Mouse (Mus musculus) NIH3T3 (cell line): ENCODE measurements around the gene Gnptab.

Experiments used
- DNase-seq: peaks from one replicate; pipeline ENCODE4 v3.0.0-alpha.2; 2012; ENCODE audit warnings: low read depth

Gnptab gene

GRCm38 (mm10) chr10:88379013-88379885 is at the start of gene Gnptab, which contains the start of gene Dram1:
Gene Gnptab, plus strand, starts transcription at chr10:88379132.
Gene Dram1, minus strand, starts transcription at chr10:88379080.
- peak; percentile 95 for DNase-seq

- DNase-seq = peak; percentile 51
These were observed 48.2 kb upstream of the Gnptab start for GRCm38 (mm10) chr10:88330695-88331094.

DNA sequence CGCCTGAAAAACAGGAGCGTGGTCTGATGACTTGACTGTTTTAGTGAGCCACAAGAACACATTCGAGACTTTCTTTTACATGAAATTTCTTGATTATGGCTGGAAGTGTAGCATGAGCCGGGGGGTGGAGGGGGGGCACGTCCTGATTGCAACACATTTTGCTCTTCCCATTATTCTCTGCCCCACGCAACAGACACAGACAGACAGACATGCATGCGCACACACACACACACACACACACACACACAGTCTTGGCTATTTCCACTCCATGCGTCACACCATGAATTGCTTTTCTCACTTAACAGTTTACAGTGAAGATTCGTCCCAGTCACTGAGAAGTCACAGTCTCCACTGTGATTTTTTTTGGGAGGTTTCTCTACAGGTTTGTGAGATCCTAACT is 38.3 kb upstream of the Gnptab start:
- no peak for DNase-seq

DNA sequence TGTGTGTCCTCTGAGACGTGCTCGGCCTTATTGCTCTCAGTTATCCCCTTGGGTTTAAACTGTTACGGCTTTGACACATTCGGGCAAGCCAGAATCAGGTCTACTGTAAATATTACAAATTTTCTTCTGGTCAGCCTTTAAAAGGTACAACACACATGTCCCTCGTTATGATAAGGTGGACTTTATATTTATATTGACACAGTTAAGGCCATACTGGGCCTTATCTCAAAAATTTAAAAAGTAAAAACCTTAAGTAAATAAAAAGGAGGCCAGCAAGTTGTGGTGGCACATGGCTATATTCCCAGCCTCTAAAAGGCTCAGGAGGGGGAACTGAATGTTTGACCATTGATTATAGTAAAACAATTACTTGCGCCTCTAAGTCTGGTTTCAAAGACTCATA is 37.6 kb upstream of the Gnptab start:
- DNase-seq = no peak

GRCm38 (mm10) chr10:88345899-88346401 is 33.0 kb upstream of the Gnptab start:
- DNase-seq = no peak

GRCm38 (mm10) chr10:88346454-88347245 is 32.3 kb upstream of the Gnptab start:
- DNase-seq = no peak

GRCm38 (mm10) chr10:88349800-88350199 is 29.1 kb upstream of the Gnptab start:
- DNase-seq = no peak

DNA sequence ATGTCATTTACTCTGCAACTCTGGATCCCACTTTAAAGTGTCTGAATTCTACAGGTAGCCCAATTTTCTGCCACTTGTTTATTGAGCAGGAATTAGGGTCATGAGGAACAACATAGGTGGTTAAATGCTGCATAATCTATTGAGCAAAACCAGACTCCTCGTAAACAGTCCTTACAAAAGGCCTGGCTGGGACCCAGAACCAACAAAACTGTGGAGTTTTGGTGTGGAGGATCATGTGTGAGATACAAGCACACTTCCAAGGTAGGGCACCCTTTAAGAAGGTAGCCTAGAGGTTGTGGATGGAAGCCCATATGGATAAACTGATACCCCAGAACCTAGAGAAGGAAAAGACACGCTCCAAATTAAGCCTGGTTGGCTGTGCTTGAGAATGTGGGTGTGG is 28.2 kb upstream of the Gnptab start:
- DNase-seq = no peak

DNA sequence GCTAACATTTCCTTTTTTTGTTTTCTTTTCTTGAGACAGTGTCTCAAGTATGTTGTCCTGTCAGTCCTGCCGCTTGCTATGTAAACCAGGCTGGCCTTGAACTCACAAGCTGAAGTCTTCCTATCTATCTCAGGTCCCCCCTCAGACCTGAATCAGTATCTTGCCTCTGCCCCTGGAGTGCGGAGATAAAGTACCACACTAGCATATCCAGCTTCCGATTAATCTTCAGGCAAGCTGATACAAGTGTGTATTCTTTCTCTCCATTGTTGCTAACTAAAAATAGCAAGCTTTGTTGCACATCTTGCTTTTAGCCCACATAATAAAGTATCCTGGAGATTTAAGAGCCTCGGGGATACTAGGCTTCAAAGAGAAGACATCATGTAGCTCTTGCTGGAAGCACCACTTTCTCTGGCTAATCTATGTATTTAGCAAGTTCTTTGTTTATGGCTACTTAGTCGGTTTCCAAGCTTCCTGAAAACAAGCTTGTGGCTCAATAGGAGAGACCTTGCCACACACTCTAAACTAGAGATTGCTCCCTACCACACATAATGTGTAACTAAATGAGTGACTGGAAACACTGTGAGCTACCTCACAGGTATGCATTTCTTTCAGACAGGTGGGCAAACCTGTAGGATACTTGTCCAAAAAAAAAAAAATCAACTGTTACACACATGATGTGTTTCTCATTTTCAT is 27.4 kb upstream of the Gnptab start:
- no peak for DNase-seq

GRCm38 (mm10) chr10:88352549-88352948 is 26.4 kb upstream of the Gnptab start:
- no peak for DNase-seq

DNA sequence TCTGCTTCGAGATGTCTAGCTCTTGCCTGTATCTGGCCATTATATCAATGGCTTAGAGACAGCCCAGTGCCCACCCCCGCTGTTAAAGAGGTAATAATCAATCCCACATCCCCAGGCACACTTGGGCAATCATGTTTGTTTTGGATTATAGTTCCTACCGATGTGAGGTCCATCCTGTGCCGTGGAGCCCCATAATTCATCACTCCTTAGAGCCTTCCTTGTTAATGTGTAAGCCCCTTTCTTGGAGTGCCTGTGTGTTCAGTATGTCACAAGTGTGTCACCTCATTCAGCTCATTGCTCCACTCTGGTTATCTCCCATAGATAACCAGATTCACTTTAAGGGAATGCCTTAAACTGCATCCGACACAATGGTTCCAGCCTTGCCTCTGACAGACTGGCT is 24.3 kb upstream of the Gnptab start:
- peak; percentile 16 for DNase-seq

GRCm38 (mm10) chr10:88356114-88356982 is 22.6 kb upstream of the Gnptab start:
- peak; percentile 29 for DNase-seq

GRCm38 (mm10) chr10:88356983-88357559 is 21.9 kb upstream of the Gnptab start:
- peak; percentile 89 for DNase-seq

- DNase-seq = no peak
These were observed 16.7 kb upstream of the Gnptab start for GRCm38 (mm10) chr10:88362218-88362617.

DNA sequence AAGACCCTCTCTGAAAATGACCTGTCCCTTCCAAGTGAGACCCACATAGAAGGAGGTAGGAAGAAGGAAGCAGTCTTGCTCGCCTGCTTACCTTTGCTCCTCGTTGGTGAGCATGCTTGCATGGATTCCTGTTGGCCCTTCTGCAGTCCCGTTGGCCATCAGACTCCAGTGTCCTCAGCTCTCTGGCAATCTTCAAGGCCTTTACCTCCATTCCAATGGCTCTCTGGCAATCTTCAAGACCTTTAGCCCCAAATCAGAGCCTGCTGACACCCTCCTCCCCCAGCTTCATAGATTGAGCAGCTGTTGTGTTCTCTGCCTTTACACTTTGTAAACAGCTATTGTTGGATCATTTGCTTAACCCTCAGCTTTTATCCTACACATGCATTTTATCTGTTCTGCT is 14.7 kb upstream of the Gnptab start:
- DNase-seq = no peak

DNA sequence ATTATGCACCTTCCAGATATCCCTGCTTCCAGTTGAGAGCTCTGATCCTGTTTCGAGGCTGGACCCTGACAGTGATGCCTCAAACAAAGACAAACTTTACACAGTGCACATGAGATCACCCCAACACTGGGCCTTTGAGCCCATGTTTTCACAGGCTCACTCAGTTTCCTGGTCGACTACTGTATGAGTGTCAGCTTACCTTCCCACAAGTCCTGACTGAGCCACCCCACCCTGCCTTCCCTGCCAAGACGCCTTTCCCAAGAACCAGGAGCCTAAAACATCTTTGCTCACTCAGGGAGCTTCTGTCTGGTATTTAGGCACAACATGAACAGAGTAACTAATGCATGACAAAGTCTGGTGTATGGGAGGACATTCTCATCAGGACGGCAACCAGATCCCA is 9.7 kb upstream of the Gnptab start:
- no peak for DNase-seq

DNA sequence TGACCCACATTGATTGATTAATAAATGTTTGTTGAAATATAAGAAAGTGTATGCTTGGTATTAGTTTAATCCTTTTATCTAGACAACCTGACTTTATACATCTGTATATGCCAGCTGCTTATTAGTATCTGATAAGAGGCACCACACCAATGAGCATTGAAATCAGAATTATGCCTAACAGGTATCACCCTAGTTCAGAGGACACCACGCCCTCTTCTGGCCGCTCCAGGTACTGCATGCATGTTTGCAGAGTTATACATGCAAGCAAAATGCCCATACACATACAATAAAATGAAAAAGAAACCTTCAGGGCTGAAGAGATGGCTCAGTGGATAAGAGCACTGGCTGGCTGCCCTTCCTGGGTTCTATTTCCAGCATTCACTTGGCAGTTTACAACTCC is 7.1 kb upstream of the Gnptab start:
- no peak for DNase-seq

- peak; percentile 37 for DNase-seq
These were observed 6.5 kb upstream of the Gnptab start for GRCm38 (mm10) chr10:88372436-88372835.

DNA sequence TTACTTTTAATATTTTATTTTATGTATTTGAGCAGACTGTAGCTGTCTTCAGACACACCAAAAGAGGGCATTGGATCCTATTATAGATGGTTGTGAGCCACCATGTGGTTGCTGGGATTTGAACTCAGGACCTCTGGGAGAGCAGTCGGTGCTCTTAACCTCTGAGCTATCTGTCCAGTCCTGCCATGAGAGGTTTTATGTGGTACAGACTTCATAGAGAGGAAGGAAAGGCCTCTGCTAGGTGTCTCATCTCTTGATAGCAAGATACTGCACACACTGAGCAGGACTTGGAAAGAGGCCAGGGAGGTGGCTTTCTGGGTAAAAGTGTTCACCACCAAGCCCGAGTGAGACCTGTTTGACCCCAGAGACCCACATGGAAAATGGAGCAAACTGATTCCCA is 6.0 kb upstream of the Gnptab start:
- peak; percentile 33 for DNase-seq

- DNase-seq = no peak
These were observed 3.9 kb upstream of the Gnptab start for GRCm38 (mm10) chr10:88374984-88375383.

DNA sequence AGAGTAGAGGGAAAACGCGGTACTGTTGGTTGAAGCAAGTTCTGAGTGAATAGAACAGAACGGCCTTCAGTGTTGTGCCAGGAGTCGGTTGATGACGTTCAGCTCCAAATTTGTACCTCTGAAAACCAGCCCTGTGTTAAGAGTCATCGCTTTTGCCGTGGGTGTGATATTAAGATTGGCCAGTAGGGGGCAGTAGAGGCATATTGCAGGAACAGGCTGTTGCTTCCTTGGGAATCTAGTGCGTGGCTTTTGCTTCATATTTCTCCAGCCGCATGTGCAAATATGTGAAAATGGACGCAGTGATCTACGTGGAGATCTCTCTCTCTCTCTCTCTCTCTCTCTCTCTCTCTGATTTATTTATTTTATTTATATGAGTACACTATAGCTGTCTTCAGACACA is 2.2 kb upstream of the Gnptab start:
- peak; percentile 97 for DNase-seq
